Mouse (Mus musculus) spleen, embryonic (tissue): ENCODE results near the gene Pex5l.

Experiments
- CTCF ChIA-PET: fragments of 350-600 bp; sonication (Branson Sonifier 250); formaldehyde crosslinking; loops from one replicate; lab custom pipeline; 2022; lab: Charles Lee

Gene Pex5l

GRCm38 (mm10) chr3:32947486-32947885, 195.6 kb downstream of the Pex5l start:
- CTCF ChIA-PET = no interaction called here

- CTCF ChIA-PET = no interaction called here
Observed at GRCm38 (mm10) chr3:32939802-32940501, 203.1 kb downstream of the Pex5l start.

GRCm38 (mm10) chr3:32924168-32924567, 218.9 kb downstream of the Pex5l start:
- CTCF ChIA-PET = no interaction called here

GRCm38 (mm10) chr3:32910071-32910551, 232.9 kb downstream of the Pex5l start:
- CTCF ChIA-PET = no interaction called here

- CTCF ChIA-PET = no interaction called here
Observed at GRCm38 (mm10) chr3:32908400-32908799, 234.6 kb downstream of the Pex5l start.

- CTCF ChIA-PET = no interaction called here
Observed at GRCm38 (mm10) chr3:32905850-32906779, 236.9 kb downstream of the Pex5l start.

- CTCF ChIA-PET = no interaction called here
Observed at GRCm38 (mm10) chr3:32904599-32904998, 238.4 kb downstream of the Pex5l start.

- CTCF ChIA-PET = no interaction called here
Observed at GRCm38 (mm10) chr3:32903462-32903861, 239.6 kb downstream of the Pex5l start.
